Mouse (Mus musculus) small intestine, adult 2 months (tissue): Measurements from ENCODE around the gene Fat3.

Source experiments
- CTCF ChIP-seq: fragments of 200-500 bp; IDR thresholded peaks from 2 replicates; pipeline ENCODE4 v1.5.1; 2012; ENCODE audit warnings: low read depth, mild to moderate bottlenecking, control low read depth, inconsistent platforms, low read length, moderate library complexity, mixed read lengths; ENCODE audit not compliant: insufficient replicate concordance, insufficient read length; ENCODE audit errors: extremely low read depth
- POLR2A ChIP-seq: fragments of 200-500 bp; IDR thresholded peaks from 2 replicates; pipeline ENCODE4 v1.6.1; 2012; ENCODE audit warnings: low read depth, mild to moderate bottlenecking, control low read depth, inconsistent platforms, low read length, moderate library complexity

DNA sequence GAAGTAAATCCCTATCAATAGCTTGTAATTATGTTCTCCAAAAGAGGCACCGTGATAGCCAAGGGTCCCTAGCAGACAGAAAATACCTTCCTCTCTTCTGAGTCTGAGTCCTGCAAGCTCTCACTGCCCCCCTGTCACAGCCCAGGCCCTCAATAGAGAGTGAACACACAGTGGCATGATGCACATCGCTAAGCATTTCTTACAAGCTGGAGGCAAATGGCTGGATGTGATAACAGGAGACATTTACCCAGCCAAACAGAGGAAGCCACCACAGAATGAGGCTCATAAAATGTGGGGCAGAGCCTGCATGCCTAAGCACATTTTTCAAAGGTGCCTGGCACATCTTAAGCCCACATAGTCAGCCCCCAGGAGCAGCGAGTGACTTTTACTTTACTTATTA is 288.5 kb downstream of the Fat3 start:
- no peak for TF ChIP-seq CTCF
- no peak for TF ChIP-seq POLR2A
